Comparison of ENCODE assay signal across 9 mouse cellular contexts in genomic region chr11:16751457-16751982, GRCm38 (mm10). TPM values are rescaled to one million over a fixed set of nuclear protein-coding genes. Genes with fewer than 3 reads are reported as not detected.
A peak's percentile ranks its signal among the peaks of the same experiment; 100 is the strongest.
DNase-seq lines count a peak whose midpoint lies in the region; ATAC-seq and TF ChIP-seq lines count a peak whose summit lies in the region.
"Had no signal": no experiment of that assay in that cellular context is flagged by ENCODE, and none has a peak within 500 bp of the region (broad histone marks: within the 10 kb centered on the region; RNA-seq: fewer than 3 reads in every experiment).

No protein-coding gene starts in this region.

- no peak for TF ChIP-seq CTCF in testis, adult 2 months (IDR thresholded peaks at IDR 0.05; ENCODE audit: control insufficient read depth, insufficient read depth, insufficient replicate concordance, low read depth, low read length)
- no peak for TF ChIP-seq CTCF in lung, embryonic 14.5 days (IDR thresholded peaks at IDR 0.05; ENCODE audit: low read depth)

- H3K27me3 ChIP-seq in testis, adult 2 months (ENCODE audit: control insufficient read depth, insufficient read depth, low read length): no peaks in the 10 kb centered on the region
- H3K27me3 ChIP-seq in hindbrain, embryonic 13.5 days: peaks cover 47% of the 10 kb centered on the region
- no peaks in the 10 kb centered on the region for H3K27me3 ChIP-seq in lung, embryonic 14.5 days (ENCODE audit: insufficient read depth, low read length)
- no peaks in the 10 kb centered on the region for H3K27me3 ChIP-seq in stomach, embryonic 16.5 days (ENCODE audit: control insufficient read depth, insufficient read depth, low read length)

- peak overlapping the region; percentile 99 for H3K4me2 ChIP-seq in hindbrain, embryonic 13.5 days
- H3K4me2 ChIP-seq in lung, embryonic 14.5 days: peak overlapping the region; percentile 88
- peak overlapping the region; percentile 72 for H3K4me2 ChIP-seq in stomach, embryonic 16.5 days (ENCODE audit: low read depth, low read length)

- TF ChIP-seq POLR2A in testis, adult 2 months (IDR thresholded peaks at IDR 0.05; ENCODE audit: control insufficient read depth, low read depth, low read length): no peak

- no peak for DNase-seq in testis, postnatal 14 days (ENCODE audit: low spot score)
- DNase-seq in lung, embryonic 14.5 days: peak; percentile 84
- DNase-seq in left cerebral cortex, postnatal 4 days: no peak
- no peak for DNase-seq in left cerebral cortex, adult 9 months (ENCODE audit: low spot score in 2 of 2)
- DNase-seq: thymus, postnatal 14 days had no signal

- no peaks in the 10 kb centered on the region for H3K36me3 ChIP-seq in testis, adult 2 months (ENCODE audit: control insufficient read depth, insufficient read depth, low read length)
- no peaks in the 10 kb centered on the region for H3K36me3 ChIP-seq in hindbrain, embryonic 13.5 days
- no peaks in the 10 kb centered on the region for H3K36me3 ChIP-seq in lung, embryonic 14.5 days (ENCODE audit: insufficient read depth)
- no peaks in the 10 kb centered on the region for H3K36me3 ChIP-seq in stomach, embryonic 16.5 days (ENCODE audit: control insufficient read depth, insufficient read depth, low read length)

- no peak overlapping the region for H3K27ac ChIP-seq in testis, adult 2 months (ENCODE audit: control insufficient read depth, insufficient read depth, low read depth, low read length)
- no peak overlapping the region for H3K27ac ChIP-seq in hindbrain, embryonic 13.5 days
- H3K27ac ChIP-seq in lung, embryonic 14.5 days (ENCODE audit: low read depth): peak overlapping the region; percentile 58; the same call in 1 of the 2 replicates
- peak overlapping the region; percentile 72; the same call in 1 of the 2 replicates for H3K27ac ChIP-seq in stomach, embryonic 16.5 days (ENCODE audit: low read length)

- H3K9ac ChIP-seq in hindbrain, embryonic 13.5 days: peak overlapping the region; percentile 70
- peak overlapping the region; percentile 69; the same call in 1 of the 2 replicates for H3K9ac ChIP-seq in lung, embryonic 14.5 days
- peak overlapping the region; percentile 91 for H3K9ac ChIP-seq in stomach, embryonic 16.5 days (ENCODE audit: low read length)

- H3K4me1 ChIP-seq in testis, adult 2 months (ENCODE audit: control insufficient read depth, insufficient read depth, low read length): peaks cover 3% of the 10 kb centered on the region
- H3K4me1 ChIP-seq in hindbrain, embryonic 13.5 days (replicated peaks): peaks cover 15% of the 10 kb centered on the region
- H3K4me1 ChIP-seq in lung, embryonic 14.5 days (ENCODE audit: insufficient read depth): peaks cover 9% of the 10 kb centered on the region; the same call in 1 of the 2 replicates
- H3K4me1 ChIP-seq in stomach, embryonic 16.5 days (ENCODE audit: control insufficient read depth, insufficient read depth, low read length): peaks cover 12% of the 10 kb centered on the region

- peak overlapping the region; percentile 64 for H3K4me3 ChIP-seq in testis, adult 2 months (ENCODE audit: control insufficient read depth, low read depth, low read length)
- H3K4me3 ChIP-seq in hindbrain, embryonic 13.5 days: peak overlapping the region; percentile 60
- H3K4me3 ChIP-seq in lung, embryonic 14.5 days (ENCODE audit: low read depth, low read length): peak overlapping the region; percentile 68
- peak overlapping the region; percentile 93 for H3K4me3 ChIP-seq in stomach, embryonic 16.5 days (replicated peaks; ENCODE audit: low read length)

- H3K9me3 ChIP-seq in hindbrain, embryonic 13.5 days: no peaks in the 10 kb centered on the region
- H3K9me3 ChIP-seq in lung, embryonic 14.5 days (ENCODE audit: low read depth, low read length): no peaks in the 10 kb centered on the region
- H3K9me3 ChIP-seq in stomach, embryonic 16.5 days (replicated peaks; ENCODE audit: control insufficient read depth, low read length): no peaks in the 10 kb centered on the region

- intact Hi-C loops in left cerebral cortex, postnatal 4 days (cut with DNase I): no loop called here

- WGBS in hindbrain, embryonic 13.5 days: 47% methylated on average over 7 of the region's 7 CpGs
- WGBS in lung, embryonic 14.5 days: 26% methylated on average over 7 of the region's 7 CpGs
- 33% methylated on average over 7 of the region's 7 CpGs for WGBS in stomach, embryonic 16.5 days

- ATAC-seq in hindbrain, embryonic 13.5 days (ENCODE audit: low FRiP score): no peak; the same call in 1 of the 2 replicates
- peak; percentile 76 for ATAC-seq in lung, embryonic 14.5 days (ENCODE audit: insufficient read depth)
- peak; percentile 1; the same call in 1 of the 2 replicates for ATAC-seq in stomach, embryonic 16.5 days (ENCODE audit: insufficient read depth, low FRiP score)
- ATAC-seq in granulocyte monocyte progenitor cell, adult 5-6 weeks (replicated peaks; ENCODE audit: poor library complexity, severe bottlenecking): no peak

RNA-seq across cellular contexts. Expression of gene Egfr, which starts 0.5 kb away (rescaled TPM):
- 1.7 and 1.8 TPM in 2 replicates for polyA plus RNA-seq in testis, adult 2 months (2012; rRNA removed)
- polyA plus RNA-seq in hindbrain, embryonic 13.5 days (2015; fragmentation: Nextera tagmentation; extraction: Ambion mirVana): 3.5 and 3.9 TPM in 2 replicates
- 9.2 and 11.5 TPM in 2 replicates for polyA plus RNA-seq in lung, embryonic 14.5 days (2014; fragmentation: Nextera tagmentation; extraction: Ambion mirVana)
- 17.0 and 17.8 TPM in 2 replicates for polyA plus RNA-seq in stomach, embryonic 16.5 days (2015; fragmentation: Nextera tagmentation; extraction: Ambion mirVana)
- total RNA-seq in left cerebral cortex, postnatal 4 days (2021): 10 to 100 TPM; 18.1 to 20.1 TPM
- total RNA-seq in granulocyte monocyte progenitor cell, adult 5-6 weeks (2014; fragmentation: Nextera tagmentation): not detected in 2 replicates
- 0.09 TPM in 1 of 2 replicates, not detected in the other for total RNA-seq in granulocyte monocyte progenitor cell, adult 5-6 weeks (2017)

Comparison
In these comparisons a context has a peak if more than half of its experiments do, and no peak if none do; other contexts are left out.
1. H3K27ac ChIP-seq: peak in lung, embryonic 14.5 days (single experiment) and stomach, embryonic 16.5 days (single experiment); none in testis, adult 2 months (single experiment) and hindbrain, embryonic 13.5 days (single experiment).
2. ATAC-seq: peak in lung, embryonic 14.5 days (single experiment) and stomach, embryonic 16.5 days (single experiment); none in hindbrain, embryonic 13.5 days (single experiment) and granulocyte monocyte progenitor cell, adult 5-6 weeks (single experiment).
3. Peak in every context shown above with its lines, with median percentiles within 50 percentile points of each other: H3K4me3 ChIP-seq, H3K4me2 ChIP-seq and H3K9ac ChIP-seq.